Mouse (Mus musculus) midbrain, embryonic 10.5 days (tissue): ENCODE measurements at regions not wholly inside any gene's neighbourhood (a gene's known extent, or its start where the extent isn't known, plus 50 kb on each side); places are given as distances from the start of the nearest gene placed in this dataset.

Experiments
- DNase-seq: peaks from one replicate; pipeline ENCODE4 v3.0.0-alpha.2; 2017; ENCODE audit warnings: low spot score
- H3K27ac ChIP-seq: fragments of 300-500 bp; sonication (generic); replicated peaks from 2 replicates; pipeline ENCODE4 v1.5.1; 2016; ENCODE audit warnings: mild to moderate bottlenecking
- H3K27me3 ChIP-seq: fragments of 300-500 bp; sonication (generic); 2 replicates; pipeline ENCODE4 v1.6.1; 2016; ENCODE audit warnings: low read depth, mild to moderate bottlenecking; ENCODE audit not compliant: poor library complexity, severe bottlenecking
- H3K36me3 ChIP-seq: fragments of 300-500 bp; sonication (generic); 2 replicates; pipeline ENCODE4 v1.6.1; 2016; ENCODE audit warnings: mild to moderate bottlenecking, moderate library complexity
- H3K4me1 ChIP-seq: fragments of 300-500 bp; sonication (generic); 2 replicates; pipeline ENCODE4 v1.6.1; 2016
- H3K4me3 ChIP-seq: fragments of 300-500 bp; sonication (generic); 2 replicates; pipeline ENCODE4 v1.5.1; 2016; ENCODE audit warnings: mild to moderate bottlenecking, moderate library complexity
- H3K9me3 ChIP-seq: fragments of 300-500 bp; sonication (generic); replicated peaks from 2 replicates; pipeline ENCODE4 v1.6.1; 2016; ENCODE audit warnings: mild to moderate bottlenecking
- WGBS: fragments of 180-500 bp; shearing (Covaris S2); methylation state at CpG from one replicate; pipeline ENCODE4 v1.1.7; 2016; 5-methylcytosine and 5-hydroxymethylcytosine counted together

GRCm38 (mm10) chr13:39950203-39950602, 411.0 kb downstream of the Ofcc1 start:
- Histone ChIP-seq H3K9me3 (no peaks in the 10 kb centered on the region), H3K4me1 (no peaks in the 10 kb centered on the region; the same call in 1 of the 2 replicates), H3K27ac (no peak overlapping the region), H3K27me3 (no peaks in the 10 kb centered on the region), H3K36me3 (no peaks in the 10 kb centered on the region), H3K4me3 (no peak overlapping the region)
- WGBS = 76% methylated on average over 7 of the region's 7 CpGs
- no peak for DNase-seq

- Histone ChIP-seq H3K27ac (no peak overlapping the region), H3K36me3 (no peaks in the 10 kb centered on the region), H3K9me3 (no peaks in the 10 kb centered on the region), H3K4me1 (no peaks in the 10 kb centered on the region), H3K4me3 (no peak overlapping the region), H3K27me3 (no peaks in the 10 kb centered on the region)
- DNase-seq = no peak
- 83% methylated on average over 2 of the region's 2 CpGs for WGBS
These were observed 426.0 kb downstream of the Ofcc1 start for GRCm38 (mm10) chr13:39935216-39935615.

- no peaks in the 10 kb centered on the region for H3K36me3 ChIP-seq
- H3K27me3 ChIP-seq = no peaks in the 10 kb centered on the region
- H3K4me3 ChIP-seq = no peak overlapping the region
- no peak for DNase-seq
- WGBS = 85% methylated on average over 3 of the region's 3 CpGs
- no peaks in the 10 kb centered on the region for H3K9me3 ChIP-seq
- no peaks in the 10 kb centered on the region for H3K4me1 ChIP-seq
- no peak overlapping the region for H3K27ac ChIP-seq
These were observed 429.8 kb downstream of the Ofcc1 start for GRCm38 (mm10) chr13:39931487-39931886.

- H3K27me3 ChIP-seq = no peaks in the 10 kb centered on the region
- H3K36me3 ChIP-seq = no peaks in the 10 kb centered on the region
- no peak overlapping the region for H3K27ac ChIP-seq
- no peaks in the 10 kb centered on the region for H3K9me3 ChIP-seq
- H3K4me1 ChIP-seq = no peaks in the 10 kb centered on the region
- WGBS = 93% methylated on average over 7 of the region's 7 CpGs
- no peak for DNase-seq
- no peak overlapping the region for H3K4me3 ChIP-seq
These were observed 432.7 kb downstream of the Ofcc1 start for GRCm38 (mm10) chr13:39928573-39928972.

GRCm38 (mm10) chr13:39924366-39924765, 436.9 kb downstream of the Ofcc1 start:
- no peak for DNase-seq
- 90% methylated on average over 4 of the region's 4 CpGs for WGBS
- H3K9me3 ChIP-seq = no peaks in the 10 kb centered on the region
- H3K4me3 ChIP-seq = no peak overlapping the region
- no peaks in the 10 kb centered on the region for H3K36me3 ChIP-seq
- no peak overlapping the region for H3K27ac ChIP-seq
- H3K27me3 ChIP-seq = no peaks in the 10 kb centered on the region
- no peaks in the 10 kb centered on the region for H3K4me1 ChIP-seq

GRCm38 (mm10) chr13:39923113-39923512, 438.1 kb downstream of the Ofcc1 start:
- Histone ChIP-seq H3K27me3 (no peaks in the 10 kb centered on the region), H3K9me3 (no peaks in the 10 kb centered on the region), H3K4me3 (no peak overlapping the region), H3K27ac (no peak overlapping the region), H3K36me3 (no peaks in the 10 kb centered on the region), H3K4me1 (no peaks in the 10 kb centered on the region)
- WGBS = 90% methylated on average over 9 of the region's 9 CpGs
- no peak for DNase-seq

- no peak overlapping the region for H3K4me3 ChIP-seq
- DNase-seq = no peak
- H3K27me3 ChIP-seq = no peaks in the 10 kb centered on the region
- H3K9me3 ChIP-seq = no peaks in the 10 kb centered on the region
- H3K4me1 ChIP-seq = peaks cover 22% of the 10 kb centered on the region
- no peaks in the 10 kb centered on the region for H3K36me3 ChIP-seq
- WGBS = 80% methylated on average over 10 of the region's 10 CpGs
- H3K27ac ChIP-seq = no peak overlapping the region
These were observed 453.5 kb downstream of the Ofcc1 start for GRCm38 (mm10) chr13:39907720-39908119.

- H3K9me3 ChIP-seq = no peaks in the 10 kb centered on the region
- DNase-seq = peak; percentile 35
- H3K4me3 ChIP-seq = no peak overlapping the region
- H3K27ac ChIP-seq = no peak overlapping the region
- H3K27me3 ChIP-seq = peaks cover 5% of the 10 kb centered on the region; the same call in 1 of the 2 replicates
- peaks cover 22% of the 10 kb centered on the region for H3K4me1 ChIP-seq
- WGBS = 25% methylated on average over 8 of the region's 8 CpGs
- H3K36me3 ChIP-seq = no peaks in the 10 kb centered on the region
These were observed 457.0 kb downstream of the Ofcc1 start for GRCm38 (mm10) chr13:39904264-39904663.

GRCm38 (mm10) chr13:39903319-39903718, 457.9 kb downstream of the Ofcc1 start:
- 66% methylated on average over 3 of the region's 3 CpGs for WGBS
- peaks cover 22% of the 10 kb centered on the region for H3K4me1 ChIP-seq
- no peaks in the 10 kb centered on the region for H3K9me3 ChIP-seq
- no peak overlapping the region for H3K27ac ChIP-seq
- no peak overlapping the region for H3K4me3 ChIP-seq
- H3K36me3 ChIP-seq = no peaks in the 10 kb centered on the region
- H3K27me3 ChIP-seq = peaks cover 8% of the 10 kb centered on the region; the same call in 1 of the 2 replicates
- DNase-seq = no peak

- no peak overlapping the region for H3K27ac ChIP-seq
- no peaks in the 10 kb centered on the region for H3K36me3 ChIP-seq
- WGBS = 95% methylated on average over 2 of the region's 2 CpGs
- no peak for DNase-seq
- H3K27me3 ChIP-seq = peaks cover 13% of the 10 kb centered on the region; the same call in 1 of the 2 replicates
- no peak overlapping the region for H3K4me3 ChIP-seq
- H3K9me3 ChIP-seq = no peaks in the 10 kb centered on the region
- H3K4me1 ChIP-seq = peaks cover 16% of the 10 kb centered on the region
These were observed 461.9 kb downstream of the Ofcc1 start for GRCm38 (mm10) chr13:39899332-39899731.

GRCm38 (mm10) chr13:39898412-39898979, 462.8 kb downstream of the Ofcc1 start:
- peaks cover 8% of the 10 kb centered on the region for H3K4me1 ChIP-seq
- no peak overlapping the region for H3K4me3 ChIP-seq
- no peaks in the 10 kb centered on the region for H3K36me3 ChIP-seq
- DNase-seq = no peak
- WGBS = 90% methylated on average over 5 of the region's 5 CpGs
- peaks cover 13% of the 10 kb centered on the region; the same call in 1 of the 2 replicates for H3K27me3 ChIP-seq
- H3K27ac ChIP-seq = no peak overlapping the region
- no peaks in the 10 kb centered on the region for H3K9me3 ChIP-seq

GRCm38 (mm10) chr13:39894159-39894558, 467.1 kb downstream of the Ofcc1 start:
- no peak overlapping the region for H3K27ac ChIP-seq
- no peak overlapping the region for H3K4me3 ChIP-seq
- WGBS = 67% methylated on average over 5 of the region's 5 CpGs
- no peaks in the 10 kb centered on the region for H3K4me1 ChIP-seq
- no peak for DNase-seq
- H3K36me3 ChIP-seq = no peaks in the 10 kb centered on the region
- H3K9me3 ChIP-seq = no peaks in the 10 kb centered on the region
- peaks cover 26% of the 10 kb centered on the region for H3K27me3 ChIP-seq

- Histone ChIP-seq H3K9me3 (no peaks in the 10 kb centered on the region), H3K36me3 (no peaks in the 10 kb centered on the region), H3K4me1 (peaks cover 36% of the 10 kb centered on the region), H3K4me3 (no peak overlapping the region), H3K27ac (no peak overlapping the region), H3K27me3 (peaks cover 93% of the 10 kb centered on the region)
- DNase-seq = no peak
- WGBS = 69% methylated on average over 7 of the region's 7 CpGs
These were observed 480.2 kb downstream of the Ofcc1 start for GRCm38 (mm10) chr13:39881066-39881465.

GRCm38 (mm10) chr13:39880136-39880535, 481.1 kb downstream of the Ofcc1 start:
- Histone ChIP-seq H3K9me3 (no peaks in the 10 kb centered on the region), H3K27me3 (peaks cover 93% of the 10 kb centered on the region), H3K27ac (no peak overlapping the region), H3K4me3 (no peak overlapping the region), H3K4me1 (peaks cover 36% of the 10 kb centered on the region), H3K36me3 (no peaks in the 10 kb centered on the region)
- DNase-seq = no peak
- 31% methylated on average over 2 of the region's 2 CpGs for WGBS
